Mouse (Mus musculus) myocyte (in vitro differentiated cells): ENCODE data around the gene Etv5. TPM values are rescaled to one million over a fixed set of nuclear protein-coding genes. Genes with fewer than 3 reads are reported as not detected.

Source experiments
- H3K27me3 ChIP-seq: one replicate; pipeline ENCODE4 v1.6.1; 2011; ENCODE audit not compliant: control insufficient read depth, insufficient read depth, insufficient read length
- H3K36me3 ChIP-seq: one replicate; pipeline ENCODE4 v1.6.1; 2011; ENCODE audit not compliant: control insufficient read depth, insufficient read depth
- H3K4me2 ChIP-seq: one replicate; pipeline ENCODE4 v1.6.1; 2011; ENCODE audit warnings: low read depth, control low read depth
- H3K4me3 ChIP-seq: one replicate; pipeline ENCODE4 v1.5.1; 2011; ENCODE audit warnings: mild to moderate bottlenecking, control low read depth, moderate library complexity
- H3K79me2 ChIP-seq: one replicate; pipeline ENCODE4 v1.6.1; 2011; ENCODE audit not compliant: control insufficient read depth, insufficient read depth
- H3ac ChIP-seq: one replicate; pipeline ENCODE4 v1.6.1; 2011; ENCODE audit not compliant: control insufficient read depth, insufficient read length
- CEBPB ChIP-seq: IDR thresholded peaks from 2 replicates; pipeline ENCODE4 v1.6.1; 2011; ENCODE audit warnings: mild to moderate bottlenecking, moderate library complexity; ENCODE audit not compliant: poor library complexity, insufficient read depth, severe bottlenecking
- E2F4 ChIP-seq: IDR thresholded peaks from one replicate; pipeline ENCODE4 v1.6.1; 2011; ENCODE audit warnings: mild to moderate bottlenecking, control low read depth, moderate library complexity; ENCODE audit not compliant: insufficient read depth
- MAX ChIP-seq: IDR thresholded peaks from one replicate; pipeline ENCODE4 v1.6.1; 2011; ENCODE audit warnings: low read depth, mild to moderate bottlenecking, control low read depth
- MYOD1 ChIP-seq, 3 experiments: IDR thresholded peaks; one replicate each; pipeline ENCODE4 v1.6.1; 2011; ENCODE audit warnings: control low read depth in 2 of 3, low read depth in 2 of 3, mild to moderate bottlenecking in 2 of 3, moderate library complexity in 1 of 3; ENCODE audit not compliant: insufficient read length in 2 of 3, control insufficient read depth in 1 of 3
- MYOG ChIP-seq, 3 experiments: IDR thresholded peaks; one replicate each; pipeline ENCODE4 v1.6.1; 2011; ENCODE audit warnings: control low read depth in 2 of 3, low read depth in 2 of 3, mild to moderate bottlenecking in 2 of 3; ENCODE audit not compliant: insufficient read length in 2 of 3, control insufficient read depth in 1 of 3, insufficient read depth in 1 of 3
- POLR2A ChIP-seq: IDR thresholded peaks from one replicate; pipeline ENCODE4 v1.6.1; 2011; ENCODE audit warnings: low read depth, mild to moderate bottlenecking, control low read depth, moderate library complexity; ENCODE audit not compliant: insufficient read length
- POLR2AphosphoS2 ChIP-seq: IDR thresholded peaks from one replicate; pipeline ENCODE4 v1.6.1; 2011; ENCODE audit warnings: low read depth, control low read depth; ENCODE audit not compliant: insufficient read length
- REST ChIP-seq: IDR thresholded peaks from one replicate; pipeline ENCODE4 v1.6.1; 2011; ENCODE audit warnings: mild to moderate bottlenecking, control low read depth, moderate library complexity; ENCODE audit not compliant: insufficient read depth, insufficient read length
- SRF ChIP-seq: IDR thresholded peaks from one replicate; pipeline ENCODE4 v1.6.1; 2011; ENCODE audit warnings: low read depth; ENCODE audit not compliant: control insufficient read depth, insufficient read length
- TCF12 ChIP-seq: IDR thresholded peaks from one replicate; pipeline ENCODE4 v1.6.1; 2011; ENCODE audit warnings: mild to moderate bottlenecking, control low read depth; ENCODE audit not compliant: poor library complexity, insufficient read depth, severe bottlenecking
- TCF3 ChIP-seq: IDR thresholded peaks from one replicate; pipeline ENCODE4 v1.6.1; 2011; ENCODE audit warnings: low read depth, control low read depth; ENCODE audit not compliant: insufficient read length
- USF1 ChIP-seq: IDR thresholded peaks from one replicate; pipeline ENCODE4 v1.6.1; 2011; ENCODE audit warnings: low read depth, mild to moderate bottlenecking, control low read depth, moderate library complexity
- polyA plus RNA-seq: library from polyadenylated mRNA; unstranded; fragments of >200 nt; fragmentation: generic; extraction: Trizol; gene quantifications from one replicate; pipeline ENCODE4 v1.2.1, GENCODE M21; 2012; ENCODE audit warnings: missing spikeins

The Etv5 gene
- polyA plus RNA-seq, 1 experiment, result 17.2 TPM

DNA sequence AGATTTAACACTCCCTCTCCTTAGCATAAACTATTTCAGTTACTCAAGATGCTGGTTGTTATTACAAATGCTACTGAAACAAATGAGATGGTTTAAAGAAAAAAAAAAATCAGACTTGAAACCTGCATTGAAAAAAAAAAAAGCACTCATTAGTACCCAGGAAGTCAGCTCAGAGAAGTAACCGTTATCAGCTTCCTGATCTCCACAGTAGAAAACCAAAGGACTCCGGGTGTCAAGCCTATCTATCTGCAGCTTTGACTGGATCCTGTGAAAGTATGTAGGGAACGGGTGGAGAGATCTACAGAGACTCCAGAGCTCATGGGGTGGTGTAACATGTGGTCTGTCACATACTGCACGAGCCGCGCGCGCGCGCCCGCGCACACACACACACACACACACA is 7.7 kb downstream of the Etv5 start:
- Histone ChIP-seq H3K79me2 (peaks cover 3% of the 10 kb centered on the region), H3K36me3 (peaks cover 3% of the 10 kb centered on the region), H3K27me3 (no peaks in the 10 kb centered on the region), H3K4me3 (no peak overlapping the region), H3ac (no peak overlapping the region), H3K4me2 (no peak overlapping the region)
- TF ChIP-seq E2F4 (no peak), REST (no peak), MAX (no peak), TCF12 (no peak), POLR2A (no peak), TCF3 (no peak), POLR2AphosphoS2 (no peak)

DNA sequence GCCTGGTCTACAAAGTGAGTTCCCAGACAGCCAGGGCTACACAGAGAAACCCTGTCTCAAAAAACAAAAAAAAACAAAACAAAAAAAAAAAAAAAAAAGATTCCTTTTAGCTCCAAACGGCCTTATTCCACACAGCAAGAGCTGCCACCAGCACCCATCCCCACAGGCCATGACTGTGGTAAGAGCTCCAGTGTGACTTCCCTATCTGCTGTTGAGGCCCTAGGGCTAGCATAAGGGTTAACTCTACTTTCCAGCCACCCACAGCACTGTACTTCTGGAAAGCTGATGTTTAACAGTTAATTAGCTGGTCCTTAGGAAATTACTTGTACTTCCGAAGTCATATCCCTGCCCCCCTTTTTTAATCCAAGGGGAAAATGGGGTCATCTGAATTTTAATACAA is 8.2 kb downstream of the Etv5 start:
- TF ChIP-seq MAX (no peak), POLR2A (no peak)
- no peak overlapping the region for H3ac ChIP-seq
- H3K4me2 ChIP-seq, result no peak overlapping the region
- no peak overlapping the region for H3K4me3 ChIP-seq
- peaks cover 3% of the 10 kb centered on the region for H3K36me3 ChIP-seq
- H3K27me3 ChIP-seq, result no peaks in the 10 kb centered on the region
- H3K79me2 ChIP-seq, result peaks cover 2% of the 10 kb centered on the region

DNA sequence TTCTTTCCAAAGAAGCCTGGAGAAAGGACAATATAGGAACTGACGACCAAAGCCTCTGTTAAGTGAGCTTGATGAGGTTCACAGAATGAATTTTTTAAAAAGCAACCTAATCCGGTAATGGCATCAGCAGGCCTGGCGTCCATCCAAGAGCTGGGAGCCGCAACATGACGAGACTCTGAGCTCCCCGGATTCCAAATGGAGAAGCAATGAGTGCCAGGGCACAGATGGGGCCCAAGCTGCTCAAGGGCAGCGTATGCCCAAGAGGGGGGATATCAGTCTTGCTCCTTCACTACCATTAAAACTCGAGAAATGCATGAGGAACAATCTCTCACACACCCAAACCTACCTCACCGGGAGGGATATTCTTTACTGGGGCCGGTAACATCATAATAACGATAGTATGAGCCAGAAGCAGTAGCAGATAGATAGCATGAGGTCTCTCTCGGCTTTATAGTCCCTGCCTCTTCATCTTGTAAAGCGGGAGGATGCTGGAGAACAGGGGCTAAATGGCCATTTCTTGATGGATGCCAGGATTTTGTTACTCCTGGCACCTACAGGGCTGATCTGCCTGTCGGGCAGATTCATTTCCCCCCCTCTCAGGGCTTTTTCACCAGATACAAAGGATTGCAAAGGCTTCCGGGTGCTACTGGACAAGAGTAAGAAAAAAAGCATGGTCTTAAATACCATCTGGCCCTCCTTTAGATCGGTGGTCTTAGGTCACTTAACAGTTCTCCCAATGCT is 9.1 kb downstream of the Etv5 start:
- no peak for TF ChIP-seq E2F4
- TF ChIP-seq MAX, result no peak
- TF ChIP-seq MYOD1 (IDR thresholded peaks at IDR 0.05; ENCODE audit: control insufficient read depth in 1 of 3, insufficient read length in 2 of 3, low read depth in 2 of 3), result no peak
- no peak for TF ChIP-seq SRF
- TF ChIP-seq POLR2A, result no peak
- TF ChIP-seq TCF3, result no peak
- TF ChIP-seq MYOG (IDR thresholded peaks at IDR 0.05; ENCODE audit: control insufficient read depth in 1 of 3, insufficient read depth in 1 of 3, insufficient read length in 2 of 3, low read depth in 2 of 3), result no peak
- no peak overlapping the region for H3ac ChIP-seq
- H3K27me3 ChIP-seq, result no peaks in the 10 kb centered on the region
- H3K4me3 ChIP-seq, result no peak overlapping the region
- H3K79me2 ChIP-seq, result no peaks in the 10 kb centered on the region
- H3K36me3 ChIP-seq, result peaks cover 3% of the 10 kb centered on the region
- H3K4me2 ChIP-seq, result no peak overlapping the region

DNA sequence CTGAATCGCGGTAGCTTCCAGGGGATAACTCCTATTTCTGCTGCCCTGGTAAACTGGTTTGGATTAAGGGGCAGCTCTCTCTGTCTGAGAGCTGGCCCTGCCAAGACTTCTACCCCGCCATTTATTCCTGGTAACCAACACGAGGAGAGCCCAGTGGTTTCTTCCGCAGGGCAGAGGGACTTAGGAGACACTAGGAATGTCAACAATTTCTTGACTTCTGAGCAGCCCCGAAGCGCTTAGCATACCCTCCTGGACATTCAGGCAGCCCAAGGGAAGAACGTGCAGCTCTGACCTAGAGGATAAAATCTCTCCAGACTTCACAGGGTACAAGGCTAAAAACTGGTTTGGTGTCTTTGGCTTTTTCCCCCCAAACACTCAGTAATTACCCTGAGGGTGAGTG is 10.1 kb downstream of the Etv5 start:
- Histone ChIP-seq H3ac (no peak overlapping the region), H3K4me2 (no peak overlapping the region), H3K36me3 (peaks cover 3% of the 10 kb centered on the region), H3K27me3 (no peaks in the 10 kb centered on the region), H3K79me2 (no peaks in the 10 kb centered on the region), H3K4me3 (no peak overlapping the region)
- TF ChIP-seq POLR2A (no peak), CEBPB (no peak), POLR2AphosphoS2 (no peak), SRF (no peak), TCF3 (no peak), TCF12 (no peak), MAX (no peak), USF1 (no peak), REST (no peak), MYOD1 (IDR thresholded peaks at IDR 0.05; ENCODE audit: control insufficient read depth in 1 of 3, insufficient read length in 2 of 3, low read depth in 2 of 3) (no peak)

DNA sequence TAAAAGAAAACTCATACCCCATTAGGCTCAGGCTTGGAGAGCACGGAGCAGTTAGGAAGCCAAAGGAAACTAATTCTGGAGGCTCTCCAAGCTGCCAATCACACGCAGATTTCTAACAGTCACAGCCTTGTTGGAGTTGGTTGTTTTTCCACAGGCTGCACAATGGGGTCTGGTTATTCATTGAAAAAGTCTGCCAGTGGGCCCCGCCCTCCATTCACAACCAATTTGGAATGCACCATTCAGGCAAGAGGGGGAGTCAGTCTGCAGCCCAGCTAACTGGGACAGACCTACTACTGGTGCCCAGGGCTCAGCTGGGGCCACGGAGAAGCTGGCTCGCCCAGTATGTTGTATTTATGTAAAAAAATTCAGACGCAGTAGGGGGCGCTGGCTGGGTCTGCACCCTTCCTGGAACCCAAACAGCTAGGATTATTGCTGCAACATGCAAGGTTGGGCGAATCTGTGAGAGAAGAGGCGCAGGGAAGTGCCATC is 10.6 kb downstream of the Etv5 start:
- Histone ChIP-seq H3K4me3 (no peak overlapping the region), H3K79me2 (no peaks in the 10 kb centered on the region), H3K27me3 (no peaks in the 10 kb centered on the region), H3K4me2 (no peak overlapping the region), H3K36me3 (peaks cover 3% of the 10 kb centered on the region), H3ac (no peak overlapping the region)
- no peak for TF ChIP-seq TCF12
- TF ChIP-seq MYOG (IDR thresholded peaks at IDR 0.05; ENCODE audit: control insufficient read depth in 1 of 3, insufficient read depth in 1 of 3, insufficient read length in 2 of 3, low read depth in 2 of 3), result no peak
- no peak for TF ChIP-seq TCF3
- no peak for TF ChIP-seq E2F4
- no peak for TF ChIP-seq REST
- no peak for TF ChIP-seq POLR2A
- no peak for TF ChIP-seq MYOD1 (IDR thresholded peaks at IDR 0.05; ENCODE audit: control insufficient read depth in 1 of 3, insufficient read length in 2 of 3, low read depth in 2 of 3)
- no peak for TF ChIP-seq SRF
- no peak for TF ChIP-seq MAX
- no peak for TF ChIP-seq USF1
- no peak for TF ChIP-seq POLR2AphosphoS2
- no peak for TF ChIP-seq CEBPB
